Mouse (Mus musculus) ES-Bruce4 (cell line): ENCODE data around the gene Mpped1.

Source experiments
- CTCF ChIP-seq: IDR thresholded peaks from one replicate; pipeline ENCODE4 v1.8.1; 2011; ENCODE audit warnings: low read depth, low read length
- POLR2A ChIP-seq: IDR thresholded peaks from one replicate; pipeline ENCODE4 v1.8.1; 2011; ENCODE audit warnings: low read length; ENCODE audit not compliant: insufficient read depth

DNA sequence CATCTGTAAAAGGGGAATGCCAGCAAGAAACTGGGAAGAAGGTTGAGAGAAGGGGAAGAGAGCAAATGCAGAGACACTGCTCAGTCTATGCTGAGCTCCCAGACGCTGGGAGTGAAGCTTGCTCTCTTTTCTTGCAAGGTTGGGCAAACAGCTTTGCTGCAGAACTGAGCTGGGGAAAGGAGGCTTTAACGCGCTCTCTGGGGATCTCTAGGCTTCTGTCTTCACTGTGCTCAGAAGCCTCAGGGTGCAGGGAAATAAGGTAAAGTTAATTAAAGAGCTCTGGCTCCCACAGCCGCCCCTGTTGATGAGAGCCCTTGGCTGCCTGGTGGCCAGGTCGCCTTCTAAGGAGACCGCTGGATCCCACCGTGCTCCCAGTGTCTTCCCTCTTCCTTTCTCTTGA lies 17.7 kb downstream of the Mpped1 start:
- TF ChIP-seq CTCF (no peak), POLR2A (no peak)
